Mouse (Mus musculus): ENCODE data around the gene Smcr8.

DNA sequence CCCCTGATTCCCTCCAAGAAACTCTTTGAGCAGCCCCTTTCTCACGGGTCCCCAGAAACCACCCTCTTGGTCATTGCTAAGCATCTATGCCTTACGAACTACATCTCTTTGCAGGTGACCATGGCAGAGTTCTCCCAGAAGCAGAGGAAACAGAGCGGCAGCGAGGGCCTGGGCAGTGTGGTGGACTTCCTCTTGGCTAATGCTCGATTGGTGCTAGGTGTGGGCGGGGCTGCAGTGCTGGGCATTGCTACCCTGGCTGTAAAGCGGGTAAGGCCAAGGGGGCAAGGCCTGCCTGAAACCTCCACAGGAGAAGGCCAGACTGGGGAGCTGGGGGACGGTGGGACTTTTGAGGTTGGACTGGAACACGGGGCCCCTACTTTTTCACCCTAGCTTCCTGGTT lies 47.2 kb upstream of the Smcr8 start:
- TF ChIP-seq POLR2A (IDR thresholded peaks at IDR 0.05; ENCODE audit: borderline replicate concordance, extremely low read depth, insufficient read depth, insufficient read length, poor library complexity, severe bottlenecking) (no peak), CTCF (IDR thresholded peaks at IDR 0.05; ENCODE audit: borderline replicate concordance, extremely low read depth, insufficient read depth, insufficient read length) (no peak)

Measured in brain, embryonic 14.5 days (tissue).